Mouse (Mus musculus): Measurements from ENCODE around the gene Cpm. TPM values are rescaled to one million over a fixed set of nuclear protein-coding genes. Genes with fewer than 3 reads are reported as not detected.

Cpm gene
- total and polyA plus RNA-seq, 3 experiments, result 0.04 to 0.31 (median 0.17) TPM

DNA sequence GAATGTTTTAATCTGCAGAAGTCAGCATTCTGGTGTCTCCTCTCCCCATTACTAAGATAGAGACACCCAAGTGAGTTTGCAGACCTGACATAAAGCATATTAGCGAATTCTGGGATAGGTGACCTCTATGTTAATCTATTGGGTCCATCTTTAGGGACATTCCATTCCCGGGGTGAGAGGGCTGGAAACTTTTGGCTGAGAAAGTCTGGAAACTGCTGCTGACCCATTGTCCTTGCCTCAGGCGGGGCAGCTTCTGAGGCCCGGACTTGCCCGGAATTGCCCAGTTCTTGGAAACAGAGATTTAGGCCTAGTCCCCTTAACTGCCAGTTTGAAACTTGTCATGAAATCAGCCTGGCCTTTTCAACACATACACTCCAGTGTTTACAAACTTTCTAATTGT, 82.1 kb downstream of the Cpm start:
- H3K9me3 ChIP-seq (replicated peaks; ENCODE audit: low read length), result no peaks in the 10 kb centered on the region
- peak overlapping the region; percentile 83 for H3K4me2 ChIP-seq (ENCODE audit: insufficient read depth, low read depth, poor library complexity, severe bottlenecking)
- H3K36me3 ChIP-seq (replicated peaks in 1 of 2; ENCODE audit: control insufficient read depth in 1 of 2, insufficient read depth in 1 of 2, low read length in 1 of 2), result peaks cover 13 to 22% of the 10 kb centered on the region in 2 experiments
- TF ChIP-seq CHD1 (IDR thresholded peaks at IDR 0.05; ENCODE audit: low read depth, low read length) (no peak), GABPA (IDR thresholded peaks at IDR 0.05; ENCODE audit: insufficient replicate concordance, low read depth, low read length) (no peak), TCF12 (IDR thresholded peaks at IDR 0.05; ENCODE audit: low read depth, low read length) (no peak)
- dilution Hi-C loops (cut with MboI; ENCODE audit: extremely low pct_ligation_motif_present, extremely low pct_unique_long_range_greater_than_20kb, low sequenced_read_pairs) (no loop called here), in situ Hi-C loops (cut with MboI; ENCODE audit: low pct_ligation_motif_present, low pct_unique_long_range_greater_than_20kb, low sequenced_read_pairs) (no loop called here)
- peaks cover 20 to 54% of the 10 kb centered on the region in 2 experiments for H3K4me1 ChIP-seq (ENCODE audit: control insufficient read depth in 1 of 2, insufficient read depth in 2 of 2)
- peak overlapping the region; percentile 87 for H3K9ac ChIP-seq (ENCODE audit: insufficient read depth, low read depth)
- peaks cover 32% of the 10 kb centered on the region for H3K79me2 ChIP-seq (replicated peaks; ENCODE audit: control insufficient read depth, extremely low read depth, insufficient read depth, poor library complexity, severe bottlenecking)
- no peak for DNase-seq (ENCODE audit: extremely low read depth)
- H3K27ac ChIP-seq (ENCODE audit: insufficient read depth, low read depth), result peak overlapping the region; percentile 92
- H3K4me3 ChIP-seq (replicated peaks in 1 of 3; ENCODE audit: low read depth in 2 of 3, low read length in 2 of 3, poor library complexity in 1 of 3), result peak overlapping the region; percentile 28 to 90 (median 45)
- no peaks in the 10 kb centered on the region for H3K27me3 ChIP-seq (replicated peaks)

DNA sequence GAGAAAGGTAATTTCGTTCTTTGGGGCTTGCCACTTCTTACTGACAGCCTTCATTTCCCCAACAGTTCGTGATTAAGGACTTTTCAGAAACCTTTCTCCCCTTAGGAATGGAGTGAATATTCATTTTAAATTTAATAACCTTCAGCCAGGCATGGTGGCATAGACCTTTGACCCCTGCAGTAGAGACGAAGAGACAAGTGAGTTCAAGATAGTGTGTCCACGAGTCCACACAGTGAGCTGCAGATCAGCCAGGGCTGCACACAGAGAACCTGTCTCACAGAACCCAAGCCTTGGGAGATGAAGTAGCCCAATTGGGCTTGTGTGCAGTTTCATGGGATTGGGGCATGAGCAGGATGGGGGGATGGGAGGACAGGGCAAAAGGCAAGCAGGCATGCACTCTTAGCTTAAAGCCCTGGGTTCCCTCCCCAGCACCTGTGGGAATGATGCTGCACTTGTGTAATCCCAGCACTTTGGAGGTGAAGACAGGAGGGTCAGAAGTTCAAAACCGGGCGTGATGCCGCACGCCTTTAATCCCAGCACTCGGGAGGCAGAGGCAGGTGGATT, 83.0 kb downstream of the Cpm start:
- H3K27ac ChIP-seq (ENCODE audit: insufficient read depth, low read depth), result peak overlapping the region; percentile 92
- DNase-seq (ENCODE audit: extremely low read depth), result no peak
- in situ Hi-C loops (cut with MboI; ENCODE audit: low pct_ligation_motif_present, low pct_unique_long_range_greater_than_20kb, low sequenced_read_pairs) (no loop called here), dilution Hi-C loops (cut with MboI; ENCODE audit: extremely low pct_ligation_motif_present, extremely low pct_unique_long_range_greater_than_20kb, low sequenced_read_pairs) (no loop called here)
- TF ChIP-seq TCF12 (IDR thresholded peaks at IDR 0.05; ENCODE audit: low read depth, low read length) (no peak), KAT2A (IDR thresholded peaks at IDR 0.05; ENCODE audit: insufficient replicate concordance, low read length) (no peak), USF2 (conservative IDR thresholded peaks at IDR 0.05; ENCODE audit: low read depth, low read length) (no peak), MAFK (IDR thresholded peaks at IDR 0.05; ENCODE audit: insufficient replicate concordance, low read length) (no peak), SIN3A (IDR thresholded peaks at IDR 0.05; ENCODE audit: low read length) (no peak), ZNF384 (IDR thresholded peaks at IDR 0.05; ENCODE audit: low read depth, low read length) (no peak), CHD2 (IDR thresholded peaks at IDR 0.05; ENCODE audit: low read length) (no peak)
- no peak overlapping the region for H3K4me3 ChIP-seq (replicated peaks in 1 of 3; ENCODE audit: low read depth in 2 of 3, low read length in 2 of 3, poor library complexity in 1 of 3)
- H3K79me2 ChIP-seq (replicated peaks; ENCODE audit: control insufficient read depth, extremely low read depth, insufficient read depth, poor library complexity, severe bottlenecking), result peaks cover 23% of the 10 kb centered on the region
- peaks cover 15 to 53% of the 10 kb centered on the region in 2 experiments for H3K4me1 ChIP-seq (ENCODE audit: control insufficient read depth in 1 of 2, insufficient read depth in 2 of 2)
- peak overlapping the region; percentile 87 for H3K9ac ChIP-seq (ENCODE audit: insufficient read depth, low read depth)
- peaks cover 6 to 13% of the 10 kb centered on the region in 2 experiments for H3K36me3 ChIP-seq (replicated peaks in 1 of 2; ENCODE audit: control insufficient read depth in 1 of 2, insufficient read depth in 1 of 2, low read length in 1 of 2)
- no peaks in the 10 kb centered on the region for H3K9me3 ChIP-seq (replicated peaks; ENCODE audit: low read length)
- no peaks in the 10 kb centered on the region for H3K27me3 ChIP-seq (replicated peaks)
- H3K4me2 ChIP-seq (ENCODE audit: insufficient read depth, low read depth, poor library complexity, severe bottlenecking), result no peak overlapping the region

DNA sequence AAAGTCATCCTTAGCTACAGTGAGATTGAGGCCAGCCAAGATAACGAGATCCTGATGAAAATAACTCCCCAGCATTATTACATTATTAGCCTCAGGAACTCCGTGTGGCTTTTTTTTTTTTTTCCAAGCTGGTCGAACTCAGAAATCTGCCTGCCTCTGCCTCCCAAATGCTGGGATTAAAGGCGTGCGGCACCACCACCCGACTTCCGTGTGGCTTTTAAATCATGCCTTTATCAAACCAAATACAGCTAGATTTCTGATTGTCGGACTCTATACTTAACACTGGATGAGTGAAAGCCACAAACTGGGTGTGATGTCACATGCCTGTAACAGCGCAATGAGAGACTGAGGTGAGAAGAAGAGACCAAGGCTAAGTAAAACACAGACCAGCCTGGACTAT, 83.6 kb downstream of the Cpm start:
- Histone ChIP-seq H3K4me3 (replicated peaks in 1 of 3; ENCODE audit: low read depth in 2 of 3, low read length in 2 of 3, poor library complexity in 1 of 3) (no peak overlapping the region), H3K4me2 (ENCODE audit: insufficient read depth, low read depth, poor library complexity, severe bottlenecking) (no peak overlapping the region), H3K4me1 (ENCODE audit: control insufficient read depth in 1 of 2, insufficient read depth in 2 of 2) (peaks cover 15 to 53% of the 10 kb centered on the region in 2 experiments), H3K36me3 (replicated peaks in 1 of 2; ENCODE audit: control insufficient read depth in 1 of 2, insufficient read depth in 1 of 2, low read length in 1 of 2) (peaks cover 4 to 7% of the 10 kb centered on the region in 2 experiments), H3K9me3 (replicated peaks; ENCODE audit: low read length) (no peaks in the 10 kb centered on the region), H3K27me3 (replicated peaks) (no peaks in the 10 kb centered on the region), H3K27ac (ENCODE audit: insufficient read depth, low read depth) (0 out of 2 replicates have a peak overlapping the region, but pooled peaks have one; percentile 0), H3K9ac (ENCODE audit: insufficient read depth, low read depth) (no peak overlapping the region), H3K79me2 (replicated peaks; ENCODE audit: control insufficient read depth, extremely low read depth, insufficient read depth, poor library complexity, severe bottlenecking) (peaks cover 17% of the 10 kb centered on the region)
- in situ Hi-C loops (cut with MboI; ENCODE audit: low pct_ligation_motif_present, low pct_unique_long_range_greater_than_20kb, low sequenced_read_pairs) (no loop called here), dilution Hi-C loops (cut with MboI; ENCODE audit: extremely low pct_ligation_motif_present, extremely low pct_unique_long_range_greater_than_20kb, low sequenced_read_pairs) (no loop called here)
- no peak for DNase-seq (ENCODE audit: extremely low read depth)
- no peak for TF ChIP-seq NELFE (IDR thresholded peaks at IDR 0.05; ENCODE audit: low read depth, low read length)
- TF ChIP-seq ZNF384 (IDR thresholded peaks at IDR 0.05; ENCODE audit: low read depth, low read length), result 0 out of 2 replicates have a peak, but pooled peaks have one; percentile 35
